Mouse (Mus musculus): ENCODE results near the gene Pecr. TPM values are rescaled to one million over a fixed set of nuclear protein-coding genes. Genes with fewer than 3 reads are reported as not detected.

Pecr gene
- total and polyA plus RNA-seq, 3 experiments: 17.6 to 24.8 (median 21.3) TPM

DNA sequence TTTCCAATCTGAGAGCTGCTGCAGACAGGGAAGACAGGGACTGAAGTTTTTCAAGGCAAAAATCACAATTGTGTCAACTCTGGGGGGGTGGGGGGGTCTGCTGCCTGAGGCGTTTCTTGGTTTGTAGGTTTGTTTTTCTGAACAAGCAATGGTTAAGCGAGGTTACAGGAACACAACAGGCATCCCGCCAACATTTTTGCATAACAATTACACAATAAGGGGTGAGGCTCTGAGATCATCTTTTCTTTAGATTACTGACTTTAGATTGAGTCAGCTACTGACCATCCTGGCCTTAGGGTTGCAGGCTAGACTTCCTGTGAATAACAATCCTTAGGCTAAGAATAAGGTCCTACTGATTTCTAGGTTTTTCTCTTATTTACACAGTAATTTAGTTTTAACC lies 55.1 kb downstream of the Pecr start:
- Histone ChIP-seq H3K4me3 (replicated peaks in 1 of 3; ENCODE audit: low read depth in 2 of 3, low read length in 2 of 3, poor library complexity in 1 of 3) (no peak overlapping the region), H3K79me2 (replicated peaks; ENCODE audit: control insufficient read depth, extremely low read depth, insufficient read depth, poor library complexity, severe bottlenecking) (no peaks in the 10 kb centered on the region), H3K9me3 (replicated peaks; ENCODE audit: low read length) (peaks cover 8% of the 10 kb centered on the region), H3K27ac (ENCODE audit: insufficient read depth, low read depth) (no peak overlapping the region), H3K36me3 (replicated peaks in 1 of 2; ENCODE audit: control insufficient read depth in 1 of 2, insufficient read depth in 1 of 2, low read length in 1 of 2) (no peaks in the 10 kb centered on the region), H3K4me1 (ENCODE audit: control insufficient read depth in 1 of 2, insufficient read depth in 2 of 2) (peaks cover 8 to 21% of the 10 kb centered on the region in 2 experiments), H3K27me3 (replicated peaks) (peaks cover 3% of the 10 kb centered on the region), H3K9ac (ENCODE audit: insufficient read depth, low read depth) (no peak overlapping the region), H3K4me2 (ENCODE audit: insufficient read depth, low read depth, poor library complexity, severe bottlenecking) (no peak overlapping the region)
- TF ChIP-seq NRF1 (IDR thresholded peaks at IDR 0.05; ENCODE audit: low read depth, low read length): no peak
- TF ChIP-seq POLR2AphosphoS2 (IDR thresholded peaks at IDR 0.05; ENCODE audit: low read depth, low read length): no peak
- no peak for TF ChIP-seq CTCF (conservative IDR thresholded peaks at IDR 0.05 in 1 of 2, IDR thresholded peaks at IDR 0.05 in 1 of 2; ENCODE audit: low read depth in 2 of 2, low read length in 2 of 2)
- no peak for DNase-seq (ENCODE audit: extremely low read depth)
- dilution Hi-C loops (cut with MboI; ENCODE audit: extremely low pct_ligation_motif_present, extremely low pct_unique_long_range_greater_than_20kb, low sequenced_read_pairs) (no loop called here), in situ Hi-C loops (cut with MboI; ENCODE audit: low pct_ligation_motif_present, low pct_unique_long_range_greater_than_20kb, low sequenced_read_pairs) (no loop called here)

DNA sequence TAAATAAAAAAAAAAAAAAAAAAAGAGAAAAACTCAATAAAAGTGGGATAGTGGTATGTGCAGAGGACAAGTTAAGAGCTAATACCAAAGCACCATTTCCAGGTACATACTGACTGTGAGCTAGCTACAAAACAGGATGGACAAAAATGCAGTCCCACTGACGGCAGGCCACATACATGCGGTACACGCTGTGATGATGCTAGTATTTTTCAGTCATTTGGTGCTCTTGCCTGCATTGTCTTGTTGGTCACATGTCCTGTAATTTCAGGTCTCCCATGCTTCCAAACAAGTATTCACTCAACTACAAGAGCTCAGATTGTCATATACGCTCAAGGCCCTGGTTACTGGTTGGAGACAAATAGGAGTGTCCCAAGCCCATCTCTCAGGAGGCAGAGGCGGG lies 56.6 kb downstream of the Pecr start:
- H3K36me3 ChIP-seq (replicated peaks in 1 of 2; ENCODE audit: control insufficient read depth in 1 of 2, insufficient read depth in 1 of 2, low read length in 1 of 2): no peaks in the 10 kb centered on the region
- peaks cover 0 to 13% of the 10 kb centered on the region in 2 experiments; a peak in 2 of 4 replicates for H3K4me1 ChIP-seq (ENCODE audit: control insufficient read depth in 1 of 2, insufficient read depth in 2 of 2)
- no peak overlapping the region for H3K27ac ChIP-seq (ENCODE audit: insufficient read depth, low read depth)
- dilution Hi-C loops (cut with MboI; ENCODE audit: extremely low pct_ligation_motif_present, extremely low pct_unique_long_range_greater_than_20kb, low sequenced_read_pairs): no loop called here
- TF ChIP-seq ZKSCAN1 (IDR thresholded peaks at IDR 0.05; ENCODE audit: borderline replicate concordance, low read depth, low read length) (no peak), USF1 (IDR thresholded peaks at IDR 0.05; ENCODE audit: low read depth, low read length) (no peak), KAT2A (IDR thresholded peaks at IDR 0.05; ENCODE audit: insufficient replicate concordance, low read length) (no peak), NELFE (IDR thresholded peaks at IDR 0.05; ENCODE audit: low read depth, low read length) (no peak), ZNF384 (IDR thresholded peaks at IDR 0.05; ENCODE audit: low read depth, low read length) (no peak), E2F4 (IDR thresholded peaks at IDR 0.05; ENCODE audit: insufficient replicate concordance, low read depth, low read length) (no peak), MAZ (IDR thresholded peaks at IDR 0.05; ENCODE audit: low read depth, low read length) (no peak), HCFC1 (IDR thresholded peaks at IDR 0.05; ENCODE audit: low read depth, low read length) (no peak), MAFK (IDR thresholded peaks at IDR 0.05; ENCODE audit: insufficient replicate concordance, low read length) (no peak), RAD21 (IDR thresholded peaks at IDR 0.05; ENCODE audit: low read depth, low read length) (no peak)
- no peaks in the 10 kb centered on the region for H3K79me2 ChIP-seq (replicated peaks; ENCODE audit: control insufficient read depth, extremely low read depth, insufficient read depth, poor library complexity, severe bottlenecking)
- H3K9me3 ChIP-seq (replicated peaks; ENCODE audit: low read length): peaks cover 8% of the 10 kb centered on the region
- H3K27me3 ChIP-seq (replicated peaks): peaks cover 2% of the 10 kb centered on the region
- DNase-seq (ENCODE audit: extremely low read depth): no peak
- H3K9ac ChIP-seq (ENCODE audit: insufficient read depth, low read depth): no peak overlapping the region
- in situ Hi-C loops (cut with MboI; ENCODE audit: low pct_ligation_motif_present, low pct_unique_long_range_greater_than_20kb, low sequenced_read_pairs): no loop called here
- no peak overlapping the region for H3K4me2 ChIP-seq (ENCODE audit: insufficient read depth, low read depth, poor library complexity, severe bottlenecking)
- no peak overlapping the region for H3K4me3 ChIP-seq (replicated peaks in 1 of 3; ENCODE audit: low read depth in 2 of 3, low read length in 2 of 3, poor library complexity in 1 of 3)

DNA sequence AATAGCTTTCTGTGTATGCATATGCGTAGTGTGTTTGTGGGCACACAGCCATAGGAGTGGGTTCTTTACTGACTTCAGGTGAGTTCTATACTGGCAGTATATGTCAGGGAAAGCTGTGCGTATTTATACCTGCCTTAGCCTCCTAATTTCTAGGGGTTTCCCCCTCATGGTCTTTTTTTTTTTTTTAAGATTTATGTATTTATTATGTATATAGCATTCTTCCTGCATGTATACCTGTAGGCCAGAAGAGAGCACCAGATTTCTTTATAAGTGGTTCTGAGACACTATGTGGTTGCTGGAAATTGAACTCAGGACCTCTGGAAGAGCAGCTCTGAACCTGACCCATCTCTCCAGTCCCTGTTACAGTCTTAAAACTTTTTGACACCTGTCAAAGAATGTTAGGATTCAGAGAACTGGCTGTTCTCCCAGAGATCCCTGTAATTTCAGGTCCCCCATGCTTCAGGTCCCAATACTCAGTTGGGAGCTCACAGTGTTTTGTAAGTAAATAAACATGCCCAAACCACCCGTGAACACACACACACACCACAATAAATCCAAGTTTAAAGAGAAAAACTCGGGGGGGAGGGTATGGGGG lies 57.1 kb downstream of the Pecr start:
- no peaks in the 10 kb centered on the region for H3K79me2 ChIP-seq (replicated peaks; ENCODE audit: control insufficient read depth, extremely low read depth, insufficient read depth, poor library complexity, severe bottlenecking)
- H3K27ac ChIP-seq (ENCODE audit: insufficient read depth, low read depth): no peak overlapping the region
- dilution Hi-C loops (cut with MboI; ENCODE audit: extremely low pct_ligation_motif_present, extremely low pct_unique_long_range_greater_than_20kb, low sequenced_read_pairs) (no loop called here), in situ Hi-C loops (cut with MboI; ENCODE audit: low pct_ligation_motif_present, low pct_unique_long_range_greater_than_20kb, low sequenced_read_pairs) (no loop called here)
- no peak overlapping the region for H3K4me2 ChIP-seq (ENCODE audit: insufficient read depth, low read depth, poor library complexity, severe bottlenecking)
- H3K27me3 ChIP-seq (replicated peaks): peaks cover 2% of the 10 kb centered on the region
- H3K9me3 ChIP-seq (replicated peaks; ENCODE audit: low read length): peaks cover 8% of the 10 kb centered on the region
- no peak for DNase-seq (ENCODE audit: extremely low read depth)
- no peaks in the 10 kb centered on the region for H3K36me3 ChIP-seq (replicated peaks in 1 of 2; ENCODE audit: control insufficient read depth in 1 of 2, insufficient read depth in 1 of 2, low read length in 1 of 2)
- peaks cover 0 to 14% of the 10 kb centered on the region in 2 experiments; a peak in 2 of 4 replicates for H3K4me1 ChIP-seq (ENCODE audit: control insufficient read depth in 1 of 2, insufficient read depth in 2 of 2)
- no peak overlapping the region for H3K9ac ChIP-seq (ENCODE audit: insufficient read depth, low read depth)
- H3K4me3 ChIP-seq (replicated peaks in 1 of 3; ENCODE audit: low read depth in 2 of 3, low read length in 2 of 3, poor library complexity in 1 of 3): no peak overlapping the region
- TF ChIP-seq BHLHE40 (IDR thresholded peaks at IDR 0.05; ENCODE audit: low read depth, low read length): no peak
- no peak for TF ChIP-seq POLR2A (IDR thresholded peaks at IDR 0.05; ENCODE audit: low read depth, low read length)
- TF ChIP-seq PAX5 (IDR thresholded peaks at IDR 0.05; ENCODE audit: low read length): no peak
- TF ChIP-seq JUN (IDR thresholded peaks at IDR 0.05; ENCODE audit: insufficient read depth, low read depth, low read length): no peak
- TF ChIP-seq MAFK (IDR thresholded peaks at IDR 0.05; ENCODE audit: insufficient replicate concordance, low read length): no peak
- no peak for TF ChIP-seq USF2 (conservative IDR thresholded peaks at IDR 0.05; ENCODE audit: low read depth, low read length)
- no peak for TF ChIP-seq RCOR1 (conservative IDR thresholded peaks at IDR 0.05; ENCODE audit: low read depth, low read length)
- no peak; the same call in 1 of the 2 replicates for TF ChIP-seq MEF2A (IDR thresholded peaks at IDR 0.05; ENCODE audit: borderline replicate concordance, low read depth, low read length)
- TF ChIP-seq CHD2 (IDR thresholded peaks at IDR 0.05; ENCODE audit: low read length): no peak
- no peak for TF ChIP-seq UBTF (IDR thresholded peaks at IDR 0.05; ENCODE audit: low read depth, low read length)
- TF ChIP-seq TBP (conservative IDR thresholded peaks at IDR 0.05; ENCODE audit: low read depth, low read length): no peak
- TF ChIP-seq ZNF384 (IDR thresholded peaks at IDR 0.05; ENCODE audit: low read depth, low read length): peak; percentile 77
- TF ChIP-seq ETS1 (conservative IDR thresholded peaks at IDR 0.05; ENCODE audit: low read depth, low read length): no peak
- peak in 1 of 2 experiments; percentile 21; a peak in 1 of 4 replicates for TF ChIP-seq CTCF (conservative IDR thresholded peaks at IDR 0.05 in 1 of 2, IDR thresholded peaks at IDR 0.05 in 1 of 2; ENCODE audit: low read depth in 2 of 2, low read length in 2 of 2)
- no peak for TF ChIP-seq HCFC1 (IDR thresholded peaks at IDR 0.05; ENCODE audit: low read depth, low read length)
- TF ChIP-seq ELF1 (IDR thresholded peaks at IDR 0.05; ENCODE audit: low read depth, low read length): no peak; the same call in 1 of the 2 replicates

Measured in CH12.LX (cell line).